Mouse (Mus musculus) ES-Bruce4 (cell line): Measurements from ENCODE around the gene Cdca4.

ENCODE experiments used
- CTCF ChIP-seq: IDR thresholded peaks from one replicate; pipeline ENCODE4 v1.8.1; 2011; ENCODE audit warnings: low read depth, low read length
- EP300 ChIP-seq: IDR thresholded peaks from 2 replicates; pipeline ENCODE4 v1.6.1; 2011; ENCODE audit warnings: low read depth, low read length; ENCODE audit not compliant: insufficient read depth
- POLR2A ChIP-seq: IDR thresholded peaks from one replicate; pipeline ENCODE4 v1.8.1; 2011; ENCODE audit warnings: low read length; ENCODE audit not compliant: insufficient read depth

DNA sequence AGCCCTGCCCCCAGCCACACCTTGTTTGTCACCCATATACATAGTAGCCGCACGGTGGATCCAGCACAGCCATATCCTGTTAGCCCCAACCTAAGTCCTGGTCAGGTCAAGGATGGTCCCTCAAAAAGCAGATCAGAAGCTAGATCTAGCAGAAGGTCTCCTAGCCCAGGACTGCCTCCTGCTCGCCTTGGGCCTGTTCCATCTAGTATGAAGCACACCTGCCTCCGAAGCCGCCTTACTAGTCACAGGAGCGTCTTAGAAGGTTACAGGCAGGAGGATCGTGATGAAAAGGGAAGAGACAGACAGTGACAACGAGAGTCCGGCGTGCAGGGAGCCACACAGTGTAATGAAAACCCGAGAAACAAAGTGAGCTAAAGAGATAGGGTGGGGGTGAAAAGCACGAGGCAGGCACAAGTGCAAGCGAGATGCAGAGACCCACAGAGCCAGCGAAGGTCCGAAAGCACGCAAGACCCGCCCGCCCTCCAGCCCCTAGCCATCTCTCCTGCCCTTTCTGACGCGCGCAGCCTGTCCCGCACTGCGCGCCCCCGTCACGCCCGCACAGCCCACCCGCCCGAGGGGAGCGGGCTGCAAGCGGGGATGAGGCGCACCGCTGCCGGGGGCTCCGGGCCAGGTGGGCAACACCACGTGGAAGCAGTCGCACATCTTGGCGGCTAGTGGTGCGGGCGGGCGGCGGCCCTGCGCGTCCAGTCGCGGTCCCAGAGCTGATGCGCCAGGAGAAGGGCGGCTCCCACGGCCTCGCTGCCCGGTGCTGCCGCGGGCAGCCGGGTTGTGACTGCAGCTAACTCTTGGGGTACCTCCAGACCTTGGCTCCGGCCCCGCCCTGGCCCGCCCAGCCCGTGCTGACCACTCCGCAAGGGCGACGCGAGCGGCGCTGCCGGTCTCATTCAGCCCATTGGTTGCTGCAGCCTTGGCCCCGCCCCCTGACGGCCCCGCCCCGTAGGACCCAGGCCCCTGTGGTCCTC is 27.1 kb downstream of the Cdca4 start, which contains the start of gene Ahnak2:
- TF ChIP-seq CTCF (no peak), EP300 (no peak), POLR2A (peak; percentile 78)
